Mouse (Mus musculus): ENCODE measurements around the gene Syce3. TPM values are rescaled to one million over a fixed set of nuclear protein-coding genes. Genes with fewer than 3 reads are reported as not detected.
"Not testable (repeated sequence)": the region's sequence is repeated elsewhere in the genome, so short reads cannot be mapped to it uniquely, and the experiment has no call there.

Gene Syce3
- polyA plus RNA-seq, 1 experiment from 2014 or later = not detected

- H3K9me3 ChIP-seq = no peaks in the 10 kb centered on the region
- no peak for ATAC-seq (ENCODE audit: insufficient read depth, low FRiP score, low read depth)
- no peak overlapping the region for H3K27ac ChIP-seq
- no peak overlapping the region for H3K4me2 ChIP-seq
- peaks cover 7% of the 10 kb centered on the region for H3K4me1 ChIP-seq
- H3K27me3 ChIP-seq (replicated peaks) = no peaks in the 10 kb centered on the region
- 84% methylated on average over 3 of the region's 3 CpGs for WGBS
- H3K36me3 ChIP-seq = 0 out of 2 replicates have a peak, but pooled peaks cover 3% of the 10 kb centered on the region
- H3K4me3 ChIP-seq (replicated peaks) = no peak overlapping the region
- H3K9ac ChIP-seq = no peak overlapping the region
Measured at GRCm38 (mm10) chr15:89431271-89431670, 21.0 kb upstream of the Syce3 start.

- 79% methylated on average over 9 of the region's 9 CpGs for WGBS
- not testable (repeated sequence) for H3K4me1 ChIP-seq; H3K27ac ChIP-seq; H3K4me3 ChIP-seq (replicated peaks); ATAC-seq (ENCODE audit: insufficient read depth, low FRiP score, low read depth); H3K9me3 ChIP-seq; H3K27me3 ChIP-seq (replicated peaks); H3K36me3 ChIP-seq; H3K4me2 ChIP-seq; H3K9ac ChIP-seq
Measured at GRCm38 (mm10) chr15:89430771-89431170, 20.5 kb upstream of the Syce3 start.

- peak overlapping the region; percentile 73 for H3K4me3 ChIP-seq (replicated peaks)
- H3K36me3 ChIP-seq = 0 out of 2 replicates have a peak, but pooled peaks cover 4% of the 10 kb centered on the region
- no peaks in the 10 kb centered on the region for H3K9me3 ChIP-seq
- H3K4me1 ChIP-seq = peaks cover 7% of the 10 kb centered on the region
- peak overlapping the region; percentile 98 for H3K27ac ChIP-seq
- H3K9ac ChIP-seq = peak overlapping the region; percentile 62; the same call in 1 of the 2 replicates
- H3K27me3 ChIP-seq (replicated peaks) = no peaks in the 10 kb centered on the region
- WGBS = 36% methylated on average over 6 of the region's 6 CpGs
- ATAC-seq (ENCODE audit: insufficient read depth, low FRiP score, low read depth) = no peak
- peak overlapping the region; percentile 94 for H3K4me2 ChIP-seq
Measured at GRCm38 (mm10) chr15:89430341-89430740, 20.0 kb upstream of the Syce3 start.

- Histone ChIP-seq H3K27me3 (replicated peaks) (no peaks in the 10 kb centered on the region), H3K9me3 (no peaks in the 10 kb centered on the region), H3K27ac (peak within 1 kb of the TSS; percentile 98), H3K36me3 (0 out of 2 replicates have a peak, but pooled peaks cover 4% of the 10 kb centered on the region), H3K4me3 (replicated peaks) (peak within 1 kb of the TSS; percentile 73), H3K4me2 (peak within 1 kb of the TSS; percentile 94), H3K4me1 (peaks cover 7% of the 10 kb centered on the region), H3K9ac (peak within 1 kb of the TSS; percentile 62)
- peak; percentile 93 for ATAC-seq (ENCODE audit: insufficient read depth, low FRiP score, low read depth)
- WGBS = under 1% methylated on average over 70 of the region's 70 CpGs
Measured at GRCm38 (mm10) chr15:89429352-89430221, 19.3 kb upstream of the Syce3 start, which contains the start of the genes C730034F03Rik, Gm44502 and Chkb. Gene C730034F03Rik, plus strand, starts transcription at chr15:89429589. Gene Gm44502, minus strand, starts transcription at chr15:89429696. Gene Chkb, minus strand, starts transcription at chr15:89429908.

GRCm38 (mm10) chr15:89428821-89429351, 18.6 kb upstream of the Syce3 start:
- Histone ChIP-seq H3K4me3 (replicated peaks) (peak overlapping the region; percentile 73), H3K9me3 (no peaks in the 10 kb centered on the region), H3K27me3 (replicated peaks) (no peaks in the 10 kb centered on the region), H3K27ac (peak overlapping the region; percentile 98), H3K4me1 (peaks cover 7% of the 10 kb centered on the region), H3K9ac (peak overlapping the region; percentile 62), H3K4me2 (peak overlapping the region; percentile 94), H3K36me3 (0 out of 2 replicates have a peak, but pooled peaks cover 4% of the 10 kb centered on the region)
- ATAC-seq (ENCODE audit: insufficient read depth, low FRiP score, low read depth) = peak; percentile 31; the same call in 1 of the 2 replicates
- WGBS = 4% methylated on average over 22 of the region's 22 CpGs

- no peak for ATAC-seq (ENCODE audit: insufficient read depth, low FRiP score, low read depth)
- Histone ChIP-seq H3K4me1 (peaks cover 7% of the 10 kb centered on the region), H3K4me3 (replicated peaks) (peak overlapping the region; percentile 73), H3K4me2 (peak overlapping the region; percentile 94), H3K27me3 (replicated peaks) (no peaks in the 10 kb centered on the region), H3K9ac (no peak overlapping the region), H3K27ac (no peak overlapping the region), H3K9me3 (no peaks in the 10 kb centered on the region), H3K36me3 (0 out of 2 replicates have a peak, but pooled peaks cover 4% of the 10 kb centered on the region)
- WGBS = 81% methylated on average over 19 of the region's 19 CpGs
Measured at GRCm38 (mm10) chr15:89428136-89428790, 18.0 kb upstream of the Syce3 start.

- Histone ChIP-seq H3K4me3 (replicated peaks) (no peak overlapping the region), H3K27ac (no peak overlapping the region), H3K9me3 (no peaks in the 10 kb centered on the region), H3K9ac (no peak overlapping the region), H3K27me3 (replicated peaks) (no peaks in the 10 kb centered on the region), H3K36me3 (0 out of 2 replicates have a peak, but pooled peaks cover 4% of the 10 kb centered on the region), H3K4me1 (peaks cover 7% of the 10 kb centered on the region), H3K4me2 (no peak overlapping the region)
- no peak for ATAC-seq (ENCODE audit: insufficient read depth, low FRiP score, low read depth)
- 91% methylated on average over 10 of the region's 10 CpGs for WGBS
Measured at GRCm38 (mm10) chr15:89426716-89427115, 16.4 kb upstream of the Syce3 start.

- no peak within 1 kb of the TSS for H3K27ac ChIP-seq
- no peak within 1 kb of the TSS for H3K4me3 ChIP-seq (replicated peaks)
- WGBS = 33% methylated on average over 6 of the region's 6 CpGs
- no peak within 1 kb of the TSS for H3K9ac ChIP-seq
- 0 out of 2 replicates have a peak, but pooled peaks cover 4% of the 10 kb centered on the region for H3K36me3 ChIP-seq
- H3K4me2 ChIP-seq = no peak within 1 kb of the TSS
- H3K27me3 ChIP-seq (replicated peaks) = no peaks in the 10 kb centered on the region
- H3K9me3 ChIP-seq = no peaks in the 10 kb centered on the region
- ATAC-seq (ENCODE audit: insufficient read depth, low FRiP score, low read depth) = no peak
- H3K4me1 ChIP-seq = peaks cover 7% of the 10 kb centered on the region
Measured at GRCm38 (mm10) chr15:89425711-89426121, 15.4 kb upstream of the Syce3 start, which contains the start of gene Cpt1b. Gene Cpt1b, minus strand, starts transcription at chr15:89425863.

GRCm38 (mm10) chr15:89424621-89425020, 14.3 kb upstream of the Syce3 start:
- ATAC-seq (ENCODE audit: insufficient read depth, low FRiP score, low read depth) = no peak
- Histone ChIP-seq H3K4me3 (replicated peaks) (no peak overlapping the region), H3K4me1 (peaks cover 7% of the 10 kb centered on the region)

GRCm38 (mm10) chr15:89421938-89422337, 11.6 kb upstream of the Syce3 start:
- 93% methylated on average over 9 of the region's 9 CpGs for WGBS
- ATAC-seq (ENCODE audit: insufficient read depth, low FRiP score, low read depth) = no peak
- Histone ChIP-seq H3K4me1 (no peaks in the 10 kb centered on the region), H3K27ac (no peak overlapping the region), H3K27me3 (replicated peaks) (no peaks in the 10 kb centered on the region), H3K4me3 (replicated peaks) (no peak overlapping the region), H3K9me3 (no peaks in the 10 kb centered on the region), H3K36me3 (peaks cover 9% of the 10 kb centered on the region; the same call in 1 of the 2 replicates), H3K4me2 (no peak overlapping the region), H3K9ac (no peak overlapping the region)

More at GRCm38 (mm10) chr15:89424621-89425020, 14.3 kb upstream of the Syce3 start:
- Histone ChIP-seq H3K9ac (no peak overlapping the region), H3K9me3 (no peaks in the 10 kb centered on the region), H3K4me2 (no peak overlapping the region), H3K27ac (no peak overlapping the region), H3K36me3 (peaks cover 9% of the 10 kb centered on the region; the same call in 1 of the 2 replicates), H3K27me3 (replicated peaks) (no peaks in the 10 kb centered on the region)
- 80% methylated on average over 8 of the region's 8 CpGs for WGBS

- H3K4me3 ChIP-seq (replicated peaks) = no peak overlapping the region
- H3K9me3 ChIP-seq = no peaks in the 10 kb centered on the region
- H3K36me3 ChIP-seq = peaks cover under 1% of the 10 kb centered on the region; the same call in 1 of the 2 replicates
- WGBS = 85% methylated on average over 8 of the region's 8 CpGs
- H3K27ac ChIP-seq = no peak overlapping the region
- no peaks in the 10 kb centered on the region for H3K4me1 ChIP-seq
- no peak for ATAC-seq (ENCODE audit: insufficient read depth, low FRiP score, low read depth)
- no peaks in the 10 kb centered on the region for H3K27me3 ChIP-seq (replicated peaks)
- H3K9ac ChIP-seq = no peak overlapping the region
- no peak overlapping the region for H3K4me2 ChIP-seq
Measured at GRCm38 (mm10) chr15:89415282-89415681, 5.0 kb upstream of the Syce3 start.
